Mouse (Mus musculus): ENCODE measurements at regions not wholly inside any gene's neighbourhood (a gene's known extent, or its start where the extent isn't known, plus 50 kb on each side); places are given as distances from the start of the nearest gene placed in this dataset.

DNA sequence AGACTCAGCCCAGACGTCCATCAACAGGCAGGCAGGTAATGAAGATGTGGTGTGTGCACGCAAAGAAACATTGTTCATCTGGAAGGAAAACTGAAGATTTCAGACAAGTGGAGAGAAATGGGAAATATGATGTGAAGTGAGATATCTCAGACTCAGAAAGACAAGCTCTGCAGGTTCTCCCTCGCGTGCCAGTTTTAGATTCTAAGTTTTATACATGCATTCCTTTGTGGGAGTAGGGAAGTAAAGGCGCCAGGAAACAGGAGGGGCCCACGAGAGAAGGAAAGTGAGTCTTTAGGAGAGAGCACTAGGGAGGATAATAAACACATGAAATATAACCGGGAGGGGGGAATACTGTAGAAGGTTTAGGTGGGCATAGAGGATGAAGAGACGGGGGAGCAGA, 223.7 kb downstream of the Ptpru start:
- H3K4me1 ChIP-seq (replicated peaks; ENCODE audit: control insufficient read depth, insufficient read depth, low read length), result no peaks in the 10 kb centered on the region
- no peaks in the 10 kb centered on the region for H3K36me3 ChIP-seq (ENCODE audit: control insufficient read depth, insufficient read depth, low read length)
- ATAC-seq (ENCODE audit: low FRiP score) (no peak), DNase-seq (ENCODE audit: low spot score) (no peak)
- H3K27ac ChIP-seq (ENCODE audit: low read depth, low read length), result no peak overlapping the region
- no peak overlapping the region for H3K4me3 ChIP-seq (ENCODE audit: low read depth, low read length)
- no peaks in the 10 kb centered on the region for H3K9me3 ChIP-seq (ENCODE audit: control insufficient read depth, low read length)
- H3K27me3 ChIP-seq (ENCODE audit: control insufficient read depth, insufficient read depth, low read length), result no peaks in the 10 kb centered on the region
- H3K4me2 ChIP-seq (replicated peaks; ENCODE audit: low read depth, low read length), result no peak overlapping the region
- WGBS, result 86% methylated on average over 8 of the region's 8 CpGs
- H3K9ac ChIP-seq (ENCODE audit: low read depth, low read length), result no peak overlapping the region

DNA sequence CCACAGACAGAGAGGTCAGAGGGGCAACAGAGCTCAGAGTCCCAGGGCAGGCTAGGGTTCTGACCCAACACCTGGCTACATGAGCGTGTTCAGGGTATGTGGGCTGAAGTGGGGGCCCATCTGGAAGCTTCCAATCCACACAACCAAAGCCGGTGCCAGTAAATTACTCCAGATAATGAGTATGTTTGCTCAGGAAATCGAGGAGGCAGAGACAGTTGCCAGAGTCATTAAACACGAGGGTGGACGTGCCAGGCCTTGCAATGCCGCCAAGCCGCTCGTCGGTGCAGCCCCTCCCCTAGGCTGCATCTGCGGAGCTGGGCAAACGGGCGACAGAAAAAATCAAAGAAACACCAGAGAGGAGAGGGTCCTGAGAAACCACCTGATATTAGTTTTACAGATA, 222.5 kb downstream of the Ptpru start:
- Histone ChIP-seq H3K9ac (ENCODE audit: low read depth, low read length) (no peak overlapping the region), H3K4me3 (ENCODE audit: low read depth, low read length) (no peak overlapping the region), H3K4me1 (replicated peaks; ENCODE audit: control insufficient read depth, insufficient read depth, low read length) (no peaks in the 10 kb centered on the region), H3K4me2 (replicated peaks; ENCODE audit: low read depth, low read length) (no peak overlapping the region), H3K9me3 (ENCODE audit: control insufficient read depth, low read length) (no peaks in the 10 kb centered on the region), H3K27ac (ENCODE audit: low read depth, low read length) (no peak overlapping the region), H3K27me3 (ENCODE audit: control insufficient read depth, insufficient read depth, low read length) (no peaks in the 10 kb centered on the region), H3K36me3 (ENCODE audit: control insufficient read depth, insufficient read depth, low read length) (no peaks in the 10 kb centered on the region)
- no peak for ATAC-seq (ENCODE audit: low FRiP score)
- DNase-seq (ENCODE audit: low spot score), result no peak
- WGBS, result 84% methylated on average over 12 of the region's 12 CpGs

DNA sequence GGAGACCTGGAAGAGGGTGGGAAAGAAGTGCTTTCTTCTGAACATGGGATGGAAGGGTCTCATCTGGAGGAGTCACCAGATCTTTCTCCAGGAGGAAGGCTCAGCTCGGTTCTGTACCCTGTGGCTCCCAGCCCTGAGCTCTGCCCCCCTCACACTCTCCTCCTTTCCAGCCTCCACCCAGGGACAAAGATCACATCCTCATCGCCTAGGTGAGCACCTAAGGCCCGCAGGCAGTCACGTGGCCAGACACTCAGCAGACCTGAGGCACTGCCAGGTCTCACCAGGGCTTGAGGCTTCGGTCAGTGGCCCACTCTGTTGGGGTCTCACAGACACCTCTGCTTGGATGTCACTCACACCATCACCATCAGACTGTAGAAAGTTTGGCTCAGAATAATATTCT, 200.0 kb downstream of the Ptpru start:
- no peaks in the 10 kb centered on the region for H3K9me3 ChIP-seq (ENCODE audit: control insufficient read depth, low read length)
- DNase-seq (ENCODE audit: low spot score), result no peak
- H3K27ac ChIP-seq (ENCODE audit: low read depth, low read length), result no peak overlapping the region
- no peaks in the 10 kb centered on the region for H3K4me1 ChIP-seq (replicated peaks; ENCODE audit: control insufficient read depth, insufficient read depth, low read length)
- no peaks in the 10 kb centered on the region for H3K27me3 ChIP-seq (ENCODE audit: control insufficient read depth, insufficient read depth, low read length)
- H3K9ac ChIP-seq (ENCODE audit: low read depth, low read length), result no peak overlapping the region
- no peak overlapping the region for H3K4me2 ChIP-seq (replicated peaks; ENCODE audit: low read depth, low read length)
- WGBS, result 80% methylated on average over 5 of the region's 5 CpGs
- H3K4me3 ChIP-seq (ENCODE audit: low read depth, low read length), result no peak overlapping the region
- no peaks in the 10 kb centered on the region for H3K36me3 ChIP-seq (ENCODE audit: control insufficient read depth, insufficient read depth, low read length)
- no peak for ATAC-seq (ENCODE audit: low FRiP score)

DNA sequence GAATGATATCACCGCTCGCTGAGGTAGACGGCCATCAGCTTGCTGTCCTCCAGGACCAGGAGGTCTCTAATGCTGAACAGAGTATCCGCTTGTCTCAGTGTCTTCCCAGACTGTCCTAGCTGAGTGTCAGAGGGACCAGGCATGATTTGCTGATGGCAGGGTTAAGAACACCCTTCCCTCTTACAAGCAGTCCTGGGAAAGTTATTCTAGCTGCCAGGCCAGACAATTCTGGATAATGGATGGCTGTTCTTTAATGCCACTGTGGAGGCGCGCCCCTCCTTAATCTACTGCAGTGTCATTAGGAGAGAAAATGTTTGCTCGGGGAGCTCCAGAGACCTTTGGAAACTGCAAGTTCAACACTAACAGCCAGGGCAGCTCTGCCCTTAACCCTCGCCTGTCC, 182.1 kb downstream of the Ptpru start:
- 54% methylated on average over 8 of the region's 8 CpGs for WGBS

DNA sequence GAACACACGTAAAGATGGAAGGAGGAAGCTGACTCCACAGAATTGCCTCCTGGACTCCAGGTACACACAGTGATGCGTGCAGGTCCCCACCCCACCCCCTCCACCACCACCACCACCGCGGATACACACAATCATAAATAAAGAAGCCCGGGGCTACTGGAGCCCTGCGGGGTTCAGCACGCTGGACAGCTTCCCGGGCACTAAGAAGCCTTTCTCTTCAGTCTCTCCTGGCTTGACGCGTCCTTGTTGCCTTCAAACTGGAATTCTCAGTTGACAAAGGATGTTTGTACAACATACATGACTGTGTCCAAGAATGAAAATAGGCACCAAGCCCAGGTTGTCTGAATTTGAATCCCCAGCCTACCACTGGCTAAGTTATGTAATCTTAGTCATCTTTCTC, 180.2 kb downstream of the Ptpru start:
- H3K36me3 ChIP-seq (ENCODE audit: control insufficient read depth, insufficient read depth, low read length), result no peaks in the 10 kb centered on the region
- ATAC-seq (ENCODE audit: low FRiP score), result no peak
- H3K9me3 ChIP-seq (ENCODE audit: control insufficient read depth, low read length), result no peaks in the 10 kb centered on the region
- H3K4me3 ChIP-seq (ENCODE audit: low read depth, low read length), result no peak overlapping the region
- WGBS, result 27% methylated on average over 10 of the region's 10 CpGs
- peak; percentile 51 for DNase-seq (ENCODE audit: low spot score)
- H3K4me1 ChIP-seq (replicated peaks; ENCODE audit: control insufficient read depth, insufficient read depth, low read length), result no peaks in the 10 kb centered on the region
- no peak overlapping the region for H3K4me2 ChIP-seq (replicated peaks; ENCODE audit: low read depth, low read length)
- H3K27ac ChIP-seq (ENCODE audit: low read depth, low read length), result no peak overlapping the region
- no peaks in the 10 kb centered on the region for H3K27me3 ChIP-seq (ENCODE audit: control insufficient read depth, insufficient read depth, low read length)
- no peak overlapping the region for H3K9ac ChIP-seq (ENCODE audit: low read depth, low read length)

More for the DNA sequence above, 182.1 kb downstream of the Ptpru start:
- H3K27me3 ChIP-seq (ENCODE audit: control insufficient read depth, insufficient read depth, low read length), result no peaks in the 10 kb centered on the region
- H3K27ac ChIP-seq (ENCODE audit: low read depth, low read length), result no peak overlapping the region
- H3K4me2 ChIP-seq (replicated peaks; ENCODE audit: low read depth, low read length), result no peak overlapping the region
- H3K4me3 ChIP-seq (ENCODE audit: low read depth, low read length), result no peak overlapping the region
- DNase-seq (ENCODE audit: low spot score) (no peak), ATAC-seq (ENCODE audit: low FRiP score) (no peak)
- no peaks in the 10 kb centered on the region for H3K36me3 ChIP-seq (ENCODE audit: control insufficient read depth, insufficient read depth, low read length)
- H3K4me1 ChIP-seq (replicated peaks; ENCODE audit: control insufficient read depth, insufficient read depth, low read length), result no peaks in the 10 kb centered on the region
- H3K9me3 ChIP-seq (ENCODE audit: control insufficient read depth, low read length), result no peaks in the 10 kb centered on the region
- H3K9ac ChIP-seq (ENCODE audit: low read depth, low read length), result no peak overlapping the region

DNA sequence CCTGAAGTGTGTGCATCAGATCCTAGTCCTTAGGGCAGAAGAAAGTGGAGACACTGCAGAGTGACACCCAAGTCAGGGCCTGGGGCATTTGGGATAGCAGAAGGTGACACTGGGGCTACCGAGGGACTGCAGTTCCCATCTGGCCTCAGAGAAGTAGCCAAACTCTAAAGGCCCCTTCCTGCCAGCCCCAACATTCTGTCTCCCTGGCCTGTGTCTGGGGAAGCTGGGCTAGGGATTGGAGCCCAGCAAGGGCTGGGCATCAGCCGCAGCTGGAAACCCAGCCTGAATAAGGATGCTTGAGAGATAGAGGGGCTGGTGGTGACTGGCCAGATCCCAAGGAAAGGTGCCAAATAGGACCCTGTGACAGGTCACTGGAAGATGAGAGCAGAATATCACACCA, 177.2 kb downstream of the Ptpru start:
- WGBS, result 89% methylated on average over 2 of the region's 2 CpGs
- H3K9ac ChIP-seq (ENCODE audit: low read depth, low read length), result no peak overlapping the region
- no peaks in the 10 kb centered on the region for H3K9me3 ChIP-seq (ENCODE audit: control insufficient read depth, low read length)
- no peaks in the 10 kb centered on the region for H3K36me3 ChIP-seq (ENCODE audit: control insufficient read depth, insufficient read depth, low read length)
- H3K4me2 ChIP-seq (replicated peaks; ENCODE audit: low read depth, low read length), result no peak overlapping the region
- H3K4me3 ChIP-seq (ENCODE audit: low read depth, low read length), result no peak overlapping the region
- no peaks in the 10 kb centered on the region for H3K4me1 ChIP-seq (replicated peaks; ENCODE audit: control insufficient read depth, insufficient read depth, low read length)
- ATAC-seq (ENCODE audit: low FRiP score) (no peak), DNase-seq (ENCODE audit: low spot score) (no peak)
- no peak overlapping the region for H3K27ac ChIP-seq (ENCODE audit: low read depth, low read length)
- H3K27me3 ChIP-seq (ENCODE audit: control insufficient read depth, insufficient read depth, low read length), result no peaks in the 10 kb centered on the region

DNA sequence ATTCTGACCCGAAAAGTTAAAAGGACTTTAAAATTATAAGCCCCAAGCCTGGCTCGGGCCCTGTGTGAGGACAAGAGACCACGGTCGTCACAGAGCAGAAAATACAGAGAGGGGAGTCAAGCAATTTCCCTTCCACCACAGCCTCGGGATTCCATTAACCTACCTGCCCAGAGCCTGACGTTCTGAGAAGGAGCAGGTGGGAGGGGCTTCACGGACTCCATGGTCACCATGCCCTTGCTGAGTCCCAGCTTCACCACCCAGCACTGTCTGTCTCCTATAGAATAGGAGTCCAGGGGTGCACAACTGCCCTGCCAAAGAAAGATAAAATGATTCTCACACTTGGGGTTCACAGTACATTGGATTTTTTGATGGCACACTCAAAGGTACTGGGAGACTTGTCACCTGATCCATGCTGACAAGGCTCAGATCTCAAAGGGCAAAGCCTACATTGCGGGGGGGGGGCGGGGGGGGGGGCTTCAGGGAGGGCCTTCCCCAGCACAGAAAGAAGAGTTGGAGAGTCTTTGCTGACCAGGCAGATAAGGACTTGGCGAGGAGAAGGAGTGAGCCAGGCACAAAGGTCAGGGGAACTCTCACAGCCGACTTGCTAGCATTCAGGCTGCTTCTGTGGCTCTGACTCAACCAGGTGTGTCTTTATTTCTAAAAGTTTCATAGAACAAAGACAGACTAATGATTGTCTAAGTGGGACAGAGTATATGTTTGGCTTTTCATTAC, 166.1 kb downstream of the Ptpru start:
- Histone ChIP-seq H3K9ac (ENCODE audit: low read depth, low read length) (no peak overlapping the region), H3K4me1 (replicated peaks; ENCODE audit: control insufficient read depth, insufficient read depth, low read length) (no peaks in the 10 kb centered on the region), H3K27ac (ENCODE audit: low read depth, low read length) (no peak overlapping the region), H3K27me3 (ENCODE audit: control insufficient read depth, insufficient read depth, low read length) (no peaks in the 10 kb centered on the region), H3K36me3 (ENCODE audit: control insufficient read depth, insufficient read depth, low read length) (no peaks in the 10 kb centered on the region), H3K4me2 (replicated peaks; ENCODE audit: low read depth, low read length) (no peak overlapping the region), H3K9me3 (ENCODE audit: control insufficient read depth, low read length) (no peaks in the 10 kb centered on the region), H3K4me3 (ENCODE audit: low read depth, low read length) (no peak overlapping the region)
- 56% methylated on average over 11 of the region's 11 CpGs for WGBS
- ATAC-seq (ENCODE audit: low FRiP score) (no peak), DNase-seq (ENCODE audit: low spot score) (no peak)

DNA sequence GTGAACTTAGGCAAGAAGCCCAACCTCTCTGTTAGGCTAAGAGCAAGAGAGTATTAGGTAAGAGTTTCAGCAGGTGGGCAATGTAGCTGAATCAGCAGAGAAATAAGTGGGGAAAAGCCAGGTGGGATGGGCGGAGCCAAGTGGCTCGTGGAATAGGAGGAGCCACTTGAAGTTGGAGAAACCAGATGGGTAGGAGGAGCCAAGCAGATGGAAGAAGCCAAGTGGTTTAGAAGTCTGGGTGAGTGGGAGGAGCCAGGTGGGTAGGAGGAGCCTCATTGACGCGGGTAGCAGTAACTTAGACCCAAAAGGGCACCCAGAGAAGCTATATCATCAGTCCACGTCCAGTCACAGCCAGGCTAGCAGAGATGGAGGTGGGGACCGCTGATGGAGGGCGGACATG, 160.1 kb downstream of the Ptpru start:
- no peak overlapping the region for H3K9ac ChIP-seq (ENCODE audit: low read depth, low read length)
- no peaks in the 10 kb centered on the region for H3K27me3 ChIP-seq (ENCODE audit: control insufficient read depth, insufficient read depth, low read length)
- H3K27ac ChIP-seq (ENCODE audit: low read depth, low read length), result no peak overlapping the region
- ATAC-seq (ENCODE audit: low FRiP score), result no peak
- WGBS, result 76% methylated on average over 7 of the region's 7 CpGs
- H3K4me1 ChIP-seq (replicated peaks; ENCODE audit: control insufficient read depth, insufficient read depth, low read length), result no peaks in the 10 kb centered on the region
- no peak overlapping the region for H3K4me3 ChIP-seq (ENCODE audit: low read depth, low read length)
- DNase-seq (ENCODE audit: low spot score), result no peak
- H3K4me2 ChIP-seq (replicated peaks; ENCODE audit: low read depth, low read length), result no peak overlapping the region
- no peaks in the 10 kb centered on the region for H3K36me3 ChIP-seq (ENCODE audit: control insufficient read depth, insufficient read depth, low read length)
- no peaks in the 10 kb centered on the region for H3K9me3 ChIP-seq (ENCODE audit: control insufficient read depth, low read length)

DNA sequence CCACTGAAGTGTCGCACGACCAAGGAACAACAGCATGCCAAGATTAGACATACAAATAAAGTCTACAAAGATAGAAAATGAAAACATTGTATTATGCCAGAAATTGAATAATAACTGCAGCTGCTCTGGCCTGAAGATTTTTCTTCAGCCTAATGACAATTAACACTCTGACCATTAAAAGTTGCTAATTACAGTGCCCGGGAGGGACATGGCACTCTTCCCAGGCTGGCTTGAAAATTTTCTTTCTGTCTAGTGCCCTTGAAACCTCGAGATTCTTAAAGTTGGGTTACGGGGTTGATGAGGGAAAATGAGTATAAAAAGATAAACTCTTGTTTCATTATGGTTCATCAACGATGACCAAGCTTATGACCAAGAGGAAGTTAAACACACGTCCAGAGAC, 154.9 kb downstream of the Ptpru start:
- H3K9me3 ChIP-seq (ENCODE audit: control insufficient read depth, low read length), result no peaks in the 10 kb centered on the region
- no peaks in the 10 kb centered on the region for H3K27me3 ChIP-seq (ENCODE audit: control insufficient read depth, insufficient read depth, low read length)
- WGBS, result 87% methylated on average over 7 of the region's 7 CpGs
- H3K27ac ChIP-seq (ENCODE audit: low read depth, low read length), result no peak overlapping the region
- no peaks in the 10 kb centered on the region for H3K4me1 ChIP-seq (replicated peaks; ENCODE audit: control insufficient read depth, insufficient read depth, low read length)
- no peak overlapping the region for H3K9ac ChIP-seq (ENCODE audit: low read depth, low read length)
- H3K36me3 ChIP-seq (ENCODE audit: control insufficient read depth, insufficient read depth, low read length), result no peaks in the 10 kb centered on the region
- ATAC-seq (ENCODE audit: low FRiP score) (no peak), DNase-seq (ENCODE audit: low spot score) (no peak)
- no peak overlapping the region for H3K4me3 ChIP-seq (ENCODE audit: low read depth, low read length)
- no peak overlapping the region for H3K4me2 ChIP-seq (replicated peaks; ENCODE audit: low read depth, low read length)

Measured in hindbrain, embryonic 11.5 days (tissue).